Mouse (Mus musculus) liver, embryonic 11.5 days (tissue): ENCODE results near the gene Pigm. TPM values are rescaled to one million over a fixed set of nuclear protein-coding genes. Genes with fewer than 3 reads are reported as not detected.

Source experiments
- ATAC-seq: fragments of 200-750 bp; cut with Nextera tagmentation; replicated peaks from 2 replicates; pipeline ENCODE4 v1.8.0; 2017; ENCODE audit warnings: moderate number of reproducible peaks, mild to moderate bottlenecking, moderate TSS enrichment, moderate library complexity; ENCODE audit not compliant: low FRiP score
- DNase-seq: peaks from one replicate; pipeline ENCODE4 v3.0.0-alpha.2; 2017; ENCODE audit warnings: low spot score
- H3K27ac ChIP-seq: fragments of 300-500 bp; sonication (generic); 2 replicates; pipeline ENCODE4 v1.5.1; 2014; ENCODE audit warnings: mild to moderate bottlenecking, low read depth, low read length, control low read depth
- H3K27me3 ChIP-seq: fragments of 300-500 bp; sonication (generic); replicated peaks from 2 replicates; pipeline ENCODE4 v1.6.1; 2014; ENCODE audit warnings: low read length, mixed read lengths; ENCODE audit not compliant: control insufficient read depth, insufficient read depth
- H3K36me3 ChIP-seq: fragments of 300-500 bp; sonication (generic); 2 replicates; pipeline ENCODE4 v1.6.1; 2014; ENCODE audit warnings: mild to moderate bottlenecking, low read length, moderate library complexity, mixed read lengths; ENCODE audit not compliant: control insufficient read depth, insufficient read depth
- H3K4me1 ChIP-seq: fragments of 300-500 bp; sonication (generic); replicated peaks from 2 replicates; pipeline ENCODE4 v1.6.1; 2014; ENCODE audit warnings: low read length, mixed read lengths; ENCODE audit not compliant: control insufficient read depth, insufficient read depth
- H3K4me2 ChIP-seq: fragments of 300-500 bp; sonication (generic); 2 replicates; pipeline ENCODE4 v1.6.1; 2014; ENCODE audit warnings: mild to moderate bottlenecking, control low read depth, moderate library complexity
- H3K4me3 ChIP-seq: fragments of 300-500 bp; sonication (generic); 2 replicates; pipeline ENCODE4 v1.5.1; 2014; ENCODE audit warnings: low read depth, low read length, control low read depth
- H3K9ac ChIP-seq: fragments of 300-500 bp; sonication (generic); 2 replicates; pipeline ENCODE4 v1.6.1; 2014; ENCODE audit warnings: low read depth, low read length, control low read depth
- H3K9me3 ChIP-seq: fragments of 300-500 bp; sonication (generic); 2 replicates; pipeline ENCODE4 v1.6.1; 2016; ENCODE audit warnings: low read length, inconsistent platforms, mixed read lengths; ENCODE audit not compliant: control insufficient read depth
- WGBS: fragments of 180-500 bp; shearing (Covaris S2); extraction: QIAGEN DNeasy Blood & Tissue Kit; methylation state at CpG from one replicate; pipeline ENCODE4 v1.1.7; 2014; 5-methylcytosine and 5-hydroxymethylcytosine counted together
- polyA plus RNA-seq: library from polyadenylated mRNA; unstranded; fragments of >200 nt; fragmentation: Nextera tagmentation; extraction: Ambion mirVana; gene quantifications from 2 replicates; pipeline ENCODE4 v1.2.1, GENCODE M21; 2014

The Pigm gene
- polyA plus RNA-seq, 1 experiment from 2014 or later: 7.7 TPM

GRCm38 (mm10) chr1:172344820-172345219, 31.5 kb upstream of the Pigm start:
- Histone ChIP-seq H3K4me2 (no peak overlapping the region), H3K4me1 (peaks cover 6% of the 10 kb centered on the region; the same call in 1 of the 2 replicates), H3K27ac (no peak overlapping the region), H3K9ac (no peak overlapping the region), H3K36me3 (no peaks in the 10 kb centered on the region), H3K4me3 (no peak overlapping the region), H3K27me3 (peaks cover 42% of the 10 kb centered on the region), H3K9me3 (no peaks in the 10 kb centered on the region)
- ATAC-seq (no peak), DNase-seq (no peak)
- 71% methylated on average over 7 of the region's 7 CpGs for WGBS

DNA sequence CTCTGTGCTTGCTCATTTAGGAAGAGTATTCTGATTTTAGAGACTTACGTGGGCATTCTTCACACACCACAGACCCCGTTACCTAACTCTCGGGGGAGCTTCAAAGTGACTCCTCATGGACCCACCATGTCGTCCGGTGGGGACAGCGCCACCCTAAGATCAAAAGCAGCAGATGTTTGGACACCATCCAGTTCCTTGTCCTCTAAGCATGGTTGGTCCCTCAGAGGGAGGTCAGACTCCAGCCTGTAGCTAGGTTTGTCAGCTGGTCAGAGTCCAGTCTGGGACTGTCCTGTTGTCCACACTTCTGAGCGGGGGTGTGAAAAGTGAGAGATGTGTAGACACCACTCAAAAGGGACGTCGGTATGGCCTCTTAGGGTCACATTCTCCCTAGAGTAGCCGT, 29.6 kb upstream of the Pigm start:
- Histone ChIP-seq H3K27ac (no peak overlapping the region), H3K4me3 (no peak overlapping the region), H3K4me2 (no peak overlapping the region), H3K4me1 (no peaks in the 10 kb centered on the region), H3K9ac (no peak overlapping the region), H3K27me3 (peaks cover 41% of the 10 kb centered on the region), H3K9me3 (no peaks in the 10 kb centered on the region), H3K36me3 (no peaks in the 10 kb centered on the region)
- ATAC-seq: no peak
- no peak for DNase-seq
- 80% methylated on average over 10 of the region's 10 CpGs for WGBS

DNA sequence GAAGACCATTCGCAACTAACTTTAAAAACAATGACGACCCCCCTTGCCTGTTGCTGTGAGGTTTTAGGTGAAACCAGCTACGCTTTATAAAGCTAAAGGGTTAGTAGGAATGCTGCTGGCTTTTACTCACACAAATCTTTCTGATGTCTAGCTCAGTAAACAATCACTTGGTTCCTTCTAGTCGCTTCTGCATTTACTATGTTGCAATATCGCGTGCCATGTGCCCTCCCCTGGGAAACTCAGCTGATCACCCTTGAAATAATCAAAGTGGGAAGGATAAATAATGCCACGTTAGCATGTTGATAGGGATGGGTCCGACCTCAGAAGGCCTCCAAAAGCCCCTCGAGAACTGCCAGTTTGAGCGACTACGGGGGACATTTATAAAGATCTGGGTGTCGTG, 29.0 kb upstream of the Pigm start:
- DNase-seq (no peak), ATAC-seq (no peak)
- 77% methylated on average over 12 of the region's 12 CpGs for WGBS
- Histone ChIP-seq H3K4me3 (no peak overlapping the region), H3K27ac (no peak overlapping the region), H3K27me3 (peaks cover 38% of the 10 kb centered on the region), H3K4me1 (no peaks in the 10 kb centered on the region), H3K4me2 (no peak overlapping the region), H3K9me3 (no peaks in the 10 kb centered on the region), H3K9ac (no peak overlapping the region), H3K36me3 (no peaks in the 10 kb centered on the region)

GRCm38 (mm10) chr1:172349504-172349903, 26.8 kb upstream of the Pigm start:
- ATAC-seq (no peak), DNase-seq (no peak)
- Histone ChIP-seq H3K4me3 (no peak overlapping the region), H3K9ac (no peak overlapping the region), H3K27me3 (peaks cover 28% of the 10 kb centered on the region), H3K36me3 (no peaks in the 10 kb centered on the region), H3K4me2 (no peak overlapping the region), H3K4me1 (no peaks in the 10 kb centered on the region), H3K9me3 (no peaks in the 10 kb centered on the region), H3K27ac (no peak overlapping the region)
- 77% methylated on average over 5 of the region's 5 CpGs for WGBS

GRCm38 (mm10) chr1:172349916-172350812, 26.2 kb upstream of the Pigm start:
- H3K36me3 ChIP-seq: no peaks in the 10 kb centered on the region
- H3K4me1 ChIP-seq: no peaks in the 10 kb centered on the region
- no peak overlapping the region for H3K9ac ChIP-seq
- H3K27me3 ChIP-seq: peaks cover 28% of the 10 kb centered on the region
- H3K9me3 ChIP-seq: no peaks in the 10 kb centered on the region
- DNase-seq (no peak), ATAC-seq (no peak; the same call in 1 of the 2 replicates)
- no peak overlapping the region for H3K4me3 ChIP-seq
- no peak overlapping the region for H3K4me2 ChIP-seq
- H3K27ac ChIP-seq: no peak overlapping the region
- 29% methylated on average over 19 of the region's 19 CpGs for WGBS

DNA sequence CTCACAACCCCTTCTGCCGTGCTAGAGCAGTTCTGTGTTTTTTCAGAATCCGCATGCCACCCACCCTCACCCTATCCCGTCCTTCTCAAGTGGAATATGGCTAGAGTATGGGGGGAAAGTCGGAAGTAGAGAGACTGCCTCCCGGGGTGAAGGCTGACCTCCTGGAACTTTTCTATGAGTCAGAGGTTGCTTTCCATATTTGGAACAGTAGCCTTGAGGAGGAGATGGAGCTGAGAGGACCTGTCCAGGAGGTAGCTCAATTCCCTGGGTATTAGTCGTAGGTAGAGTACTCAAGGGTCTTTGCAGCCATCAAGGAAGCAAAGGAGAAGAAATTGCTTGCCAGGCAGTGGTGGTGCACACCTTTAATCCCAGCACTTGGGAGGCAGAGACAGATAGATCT, 24.3 kb upstream of the Pigm start:
- Histone ChIP-seq H3K9me3 (no peaks in the 10 kb centered on the region), H3K4me3 (no peak overlapping the region), H3K36me3 (no peaks in the 10 kb centered on the region), H3K4me1 (no peaks in the 10 kb centered on the region), H3K27me3 (peaks cover 28% of the 10 kb centered on the region), H3K9ac (no peak overlapping the region), H3K27ac (no peak overlapping the region), H3K4me2 (no peak overlapping the region)
- DNase-seq (no peak), ATAC-seq (no peak)
- WGBS: 57% methylated on average over 6 of the region's 6 CpGs

DNA sequence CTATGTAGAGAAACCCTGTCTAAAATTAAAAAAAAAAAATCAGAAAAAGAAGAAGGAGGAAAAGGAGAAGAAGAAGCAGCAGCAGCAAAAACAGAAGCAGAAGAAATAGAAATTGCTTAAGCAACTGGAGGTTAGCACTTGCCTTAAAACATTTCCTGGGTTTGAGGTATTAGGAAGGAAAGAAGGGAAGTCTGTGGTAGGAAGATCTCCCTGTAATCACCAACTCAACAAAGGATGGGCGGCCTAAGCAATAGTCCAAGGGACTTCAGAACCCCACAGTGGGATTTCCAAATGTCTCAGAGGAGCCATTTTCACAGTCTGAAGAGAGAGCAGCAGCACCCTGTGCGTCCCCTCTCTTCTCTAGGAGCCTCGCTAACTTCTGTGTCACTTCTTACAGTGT, 23.9 kb upstream of the Pigm start:
- WGBS: 50% methylated on average over 3 of the region's 3 CpGs
- Histone ChIP-seq H3K9ac (no peak overlapping the region), H3K9me3 (no peaks in the 10 kb centered on the region), H3K4me2 (no peak overlapping the region), H3K4me1 (no peaks in the 10 kb centered on the region), H3K27me3 (peaks cover 28% of the 10 kb centered on the region), H3K4me3 (no peak overlapping the region), H3K36me3 (no peaks in the 10 kb centered on the region), H3K27ac (no peak overlapping the region)
- DNase-seq (no peak), ATAC-seq (no peak)

GRCm38 (mm10) chr1:172355336-172355735, 21.0 kb upstream of the Pigm start:
- Histone ChIP-seq H3K4me2 (no peak overlapping the region), H3K27ac (no peak overlapping the region), H3K9ac (no peak overlapping the region), H3K4me1 (no peaks in the 10 kb centered on the region), H3K4me3 (no peak overlapping the region), H3K27me3 (peaks cover 16% of the 10 kb centered on the region), H3K36me3 (no peaks in the 10 kb centered on the region), H3K9me3 (no peaks in the 10 kb centered on the region)
- ATAC-seq (no peak), DNase-seq (no peak)
- WGBS: 57% methylated on average over 3 of the region's 3 CpGs

- Histone ChIP-seq H3K9me3 (no peaks in the 10 kb centered on the region), H3K4me2 (no peak overlapping the region), H3K27me3 (no peaks in the 10 kb centered on the region; the same call in 1 of the 2 replicates), H3K4me1 (no peaks in the 10 kb centered on the region), H3K4me3 (no peak overlapping the region), H3K9ac (no peak overlapping the region), H3K27ac (no peak overlapping the region), H3K36me3 (no peaks in the 10 kb centered on the region)
- WGBS: 0% methylated on average over 1 of the region's 1 CpGs
- no peak for DNase-seq
- ATAC-seq: no peak
Observed at GRCm38 (mm10) chr1:172357550-172357949, 18.8 kb upstream of the Pigm start.
